Mouse (Mus musculus) adipocyte (in vitro differentiated cells): ENCODE data around the gene Ankrd55.

Experiments
- DNase-seq: peaks from one replicate; pipeline ENCODE4 v3.0.0-alpha.2; 2016; ENCODE audit warnings: low spot score

The Ankrd55 gene

GRCm38 (mm10) chr13:112288225-112289178 lies at the start of gene Ankrd55:
TSS of gene Ankrd55 (plus strand) at chr13:112288451.
- no peak for DNase-seq

GRCm38 (mm10) chr13:112239239-112239638 lies 49.0 kb upstream of the Ankrd55 start:
- DNase-seq: no peak

GRCm38 (mm10) chr13:112241431-112241830 lies 46.8 kb upstream of the Ankrd55 start:
- DNase-seq: no peak

- DNase-seq: no peak
Observed at GRCm38 (mm10) chr13:112245131-112245530, 43.1 kb upstream of the Ankrd55 start.

GRCm38 (mm10) chr13:112251433-112251832 lies 36.8 kb upstream of the Ankrd55 start:
- no peak for DNase-seq

GRCm38 (mm10) chr13:112252012-112252411 lies 36.2 kb upstream of the Ankrd55 start:
- DNase-seq: no peak

GRCm38 (mm10) chr13:112252991-112253620 lies 35.1 kb upstream of the Ankrd55 start:
- DNase-seq: no peak

- peak; percentile 8 for DNase-seq
Observed at GRCm38 (mm10) chr13:112254116-112254515, 34.1 kb upstream of the Ankrd55 start.

GRCm38 (mm10) chr13:112255862-112256261 lies 32.4 kb upstream of the Ankrd55 start:
- DNase-seq: no peak

- DNase-seq: no peak
Observed at GRCm38 (mm10) chr13:112258478-112258877, 29.8 kb upstream of the Ankrd55 start.

- peak; percentile 76 for DNase-seq
Observed at GRCm38 (mm10) chr13:112259398-112259797, 28.9 kb upstream of the Ankrd55 start.

- DNase-seq: peak; percentile 52
Observed at GRCm38 (mm10) chr13:112264666-112265065, 23.6 kb upstream of the Ankrd55 start.

GRCm38 (mm10) chr13:112271901-112272537 lies 16.2 kb upstream of the Ankrd55 start:
- peak; percentile 40 for DNase-seq

- no peak for DNase-seq
Observed at GRCm38 (mm10) chr13:112274636-112275035, 13.6 kb upstream of the Ankrd55 start.

GRCm38 (mm10) chr13:112275951-112276350 lies 12.3 kb upstream of the Ankrd55 start:
- no peak for DNase-seq

- DNase-seq: no peak
Observed at GRCm38 (mm10) chr13:112277544-112277943, 10.7 kb upstream of the Ankrd55 start.

- no peak for DNase-seq
Observed at GRCm38 (mm10) chr13:112278251-112278650, 10.0 kb upstream of the Ankrd55 start.

- no peak for DNase-seq
Observed at GRCm38 (mm10) chr13:112287135-112287534, 1.1 kb upstream of the Ankrd55 start.

- no peak for DNase-seq
Observed at GRCm38 (mm10) chr13:112287571-112288224, 553 bp upstream of the Ankrd55 start.

GRCm38 (mm10) chr13:112289338-112289737 lies 1.1 kb downstream of the Ankrd55 start:
- no peak for DNase-seq

GRCm38 (mm10) chr13:112289981-112290380 lies 1.7 kb downstream of the Ankrd55 start:
- no peak for DNase-seq

- no peak for DNase-seq
Observed at GRCm38 (mm10) chr13:112292489-112292888, 4.2 kb downstream of the Ankrd55 start.
